Mouse (Mus musculus): Measurements from ENCODE around the gene Sesn1.

- TF ChIP-seq POLR2A (IDR thresholded peaks at IDR 0.05; ENCODE audit: borderline replicate concordance, control insufficient read depth, low read depth, low read length) (no peak), CTCF (IDR thresholded peaks at IDR 0.05; ENCODE audit: control insufficient read depth, insufficient read depth, low read length) (no peak)
Measured at GRCm38 (mm10) chr10:41820401-41820800, 10.7 kb downstream of the Sesn1 start.
